Mouse (Mus musculus) Muller cell, postnatal 12 days (primary cell): ENCODE measurements around the gene Pik3ca.
A peak's percentile ranks its signal among the peaks of the same experiment; 100 is the strongest.
"Not testable (repeated sequence)": the region's sequence is repeated elsewhere in the genome, so short reads cannot be mapped to it uniquely, and the experiment has no call there.

Source experiments
- DNase-seq: peaks from one replicate; pipeline ENCODE4 v3.0.0-alpha.2; 2015; ENCODE audit errors: inconsistent ontology term

The Pik3ca gene

GRCm38 (mm10) chr3:32401591-32401990, 4.1 kb downstream of the Pik3ca start:
- DNase-seq, result no peak

DNA sequence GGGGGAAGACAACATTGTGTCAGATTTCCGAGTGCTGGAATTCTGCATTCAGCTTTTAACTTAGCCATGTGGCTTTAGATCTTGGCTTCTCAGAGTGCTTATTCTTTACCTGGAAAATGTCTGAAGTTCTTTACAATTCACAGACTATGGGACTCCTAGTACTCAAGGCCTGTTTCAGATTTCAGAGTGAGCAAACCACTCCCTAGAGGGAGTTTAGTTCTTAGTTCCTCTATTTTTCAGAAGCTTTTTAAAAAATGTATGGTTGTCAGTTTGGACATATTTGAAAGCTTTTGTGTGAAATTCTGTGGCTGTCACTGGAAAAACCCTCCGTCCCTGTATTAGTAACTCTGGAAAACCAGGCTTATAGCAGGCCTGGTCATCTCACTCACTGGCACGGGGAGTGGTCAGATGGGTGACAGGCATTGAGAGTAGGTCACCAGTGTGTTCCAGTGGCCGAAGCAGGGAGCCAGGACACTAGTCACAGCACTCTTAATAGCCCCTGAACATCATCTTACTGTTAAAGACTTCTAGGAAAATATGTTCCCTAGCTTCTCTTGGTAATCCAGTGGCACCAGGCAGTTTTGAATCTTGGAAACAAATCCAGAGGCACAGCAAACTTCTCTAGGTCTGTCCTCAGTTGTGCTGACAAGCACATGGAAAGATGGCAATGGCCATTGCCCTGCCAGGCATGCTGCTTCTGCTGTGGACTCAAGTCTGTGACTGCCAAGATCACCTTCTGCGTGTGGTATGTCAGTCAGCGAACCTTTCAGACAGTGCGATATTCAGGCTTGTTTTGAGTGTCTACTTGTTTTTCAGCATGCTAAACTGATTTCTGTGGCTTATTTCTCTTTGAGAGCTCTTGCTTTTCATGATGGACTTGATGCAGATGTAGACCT, 5.8 kb downstream of the Pik3ca start:
- no peak for DNase-seq

DNA sequence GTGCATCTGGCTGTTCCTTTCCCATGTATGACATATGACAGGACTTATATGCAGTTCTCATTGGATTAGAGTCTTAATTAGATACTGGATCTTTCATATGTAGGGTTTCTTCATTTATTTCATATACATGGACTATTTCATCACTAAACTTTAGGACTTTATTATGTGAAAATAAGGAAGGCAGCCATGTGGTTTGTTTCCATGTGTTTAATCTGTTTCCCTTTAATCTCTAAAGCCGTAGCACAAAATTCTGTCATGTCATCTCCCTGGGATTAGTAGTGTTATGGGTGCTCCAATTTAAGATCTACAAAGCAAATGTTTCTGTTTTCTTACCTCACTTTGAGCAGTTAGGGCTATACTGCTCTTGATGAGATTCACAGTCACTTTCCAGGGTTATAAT, 8.2 kb downstream of the Pik3ca start:
- no peak for DNase-seq

- DNase-seq, result no peak
Measured at GRCm38 (mm10) chr3:32406804-32407203, 9.3 kb downstream of the Pik3ca start.

DNA sequence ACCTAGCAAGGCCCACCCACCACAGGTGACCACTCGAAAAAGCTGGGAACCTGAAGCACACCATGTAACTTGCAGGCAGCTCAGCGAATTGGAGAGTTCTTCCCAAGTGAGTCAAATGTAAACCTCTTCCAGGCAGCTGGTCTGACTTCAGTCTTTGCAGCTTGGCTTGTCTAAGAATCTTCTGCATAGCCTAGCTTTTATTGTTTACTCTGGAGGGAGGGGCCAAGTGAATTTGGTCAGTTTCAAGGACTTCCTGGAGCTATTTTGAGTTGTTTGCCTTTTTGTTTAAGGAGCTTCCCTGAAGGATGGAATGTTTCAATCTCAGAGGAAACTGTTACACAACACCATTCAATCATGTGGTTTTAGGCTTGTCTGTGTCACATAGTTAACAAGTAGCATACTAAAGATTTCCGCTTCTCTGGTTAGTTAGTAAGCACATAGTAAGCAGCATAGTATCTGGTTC, 11.4 kb downstream of the Pik3ca start:
- no peak for DNase-seq

DNA sequence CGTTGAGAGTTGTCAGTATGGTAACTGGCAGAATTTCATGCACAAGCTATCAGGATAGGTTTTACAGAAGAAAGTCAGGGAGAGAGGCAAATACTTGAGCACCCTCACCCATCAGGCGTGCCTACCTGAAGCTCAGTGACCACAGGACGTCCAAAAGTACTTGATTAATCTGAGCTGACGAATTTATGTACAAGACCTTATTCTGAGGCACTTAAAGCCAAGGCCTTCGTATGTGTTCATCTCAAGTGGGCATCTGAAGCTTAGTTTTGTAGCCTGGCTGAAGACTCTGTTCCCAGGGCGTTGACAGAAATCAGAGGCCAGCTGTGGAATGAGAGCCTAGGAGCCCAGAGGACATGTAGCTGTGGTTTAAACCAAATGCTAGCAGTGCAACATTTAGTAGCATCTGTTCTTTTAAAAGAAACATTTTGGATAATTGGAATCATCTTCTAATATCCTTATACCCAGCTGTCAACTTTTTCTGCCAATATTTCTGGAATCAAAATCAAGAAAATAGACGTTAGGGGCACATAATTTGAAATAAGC, 15.1 kb downstream of the Pik3ca start:
- no peak for DNase-seq

GRCm38 (mm10) chr3:32414381-32414780, 16.9 kb downstream of the Pik3ca start:
- no peak for DNase-seq

DNA sequence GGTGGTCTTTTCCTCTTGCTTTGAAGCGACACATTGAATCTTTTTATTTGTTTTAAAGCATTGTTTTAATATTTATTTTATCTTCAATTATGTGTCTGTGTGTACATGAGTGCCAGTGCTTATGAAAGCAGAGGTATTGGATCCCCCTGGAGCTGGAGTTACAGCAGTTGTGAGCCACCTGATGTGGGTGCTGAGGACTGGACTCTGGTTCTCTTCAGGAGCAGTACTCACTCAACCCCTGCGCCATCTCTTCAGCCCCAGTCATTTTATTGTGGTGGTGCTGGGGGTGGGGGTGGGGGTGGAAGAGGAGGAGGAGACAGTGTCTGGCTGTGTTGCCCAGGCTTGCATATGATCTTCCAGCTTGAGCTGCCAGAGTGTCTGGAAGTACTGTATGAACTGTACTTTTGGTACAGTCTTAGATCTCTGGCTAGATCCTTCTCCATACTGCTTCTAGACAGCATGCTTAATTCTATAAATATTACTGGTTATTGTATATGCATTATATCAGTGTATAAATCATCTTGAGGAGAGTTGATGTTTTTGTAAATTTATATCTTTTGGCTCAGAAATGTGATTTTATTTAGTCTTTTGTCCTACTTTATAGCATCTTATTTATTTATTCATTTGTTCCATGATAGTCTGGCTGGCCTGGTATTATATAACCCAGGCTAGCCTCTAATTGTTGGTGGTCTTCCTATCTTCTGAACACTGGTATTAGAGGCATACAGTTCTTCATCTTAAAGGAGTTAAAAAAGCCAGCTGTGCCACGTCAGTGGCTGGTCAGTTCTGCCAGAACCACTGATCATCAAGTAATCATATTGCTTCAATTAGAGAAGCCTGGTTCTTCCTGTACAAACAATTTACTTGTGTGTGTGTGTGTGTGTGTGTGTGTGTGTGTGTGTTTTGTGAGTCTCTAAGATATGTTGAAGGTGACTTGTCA, 18.2 kb downstream of the Pik3ca start:
- DNase-seq, result no peak

DNA sequence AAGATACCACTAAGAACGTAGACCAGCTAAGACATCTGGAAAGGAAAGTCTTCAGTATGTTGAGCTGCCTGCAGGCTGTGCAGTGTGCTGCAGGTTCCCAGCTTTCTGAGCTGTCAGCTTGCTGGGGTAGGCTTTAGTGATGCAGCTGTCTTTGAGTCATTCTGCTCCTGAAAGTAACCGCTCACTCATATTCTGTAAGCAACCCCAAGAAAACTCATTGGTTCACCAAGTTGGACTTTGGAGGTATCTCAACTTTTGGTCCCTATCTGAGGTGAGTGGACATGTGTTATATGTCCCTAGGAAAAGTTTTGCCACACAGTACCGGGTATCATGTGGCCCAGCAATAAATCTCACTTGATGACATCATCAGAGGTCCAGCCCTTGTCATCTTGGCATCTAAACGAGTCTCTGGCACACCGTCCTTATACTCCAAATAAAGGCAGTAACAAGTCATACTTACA, 20.3 kb downstream of the Pik3ca start:
- DNase-seq, result no peak

DNA sequence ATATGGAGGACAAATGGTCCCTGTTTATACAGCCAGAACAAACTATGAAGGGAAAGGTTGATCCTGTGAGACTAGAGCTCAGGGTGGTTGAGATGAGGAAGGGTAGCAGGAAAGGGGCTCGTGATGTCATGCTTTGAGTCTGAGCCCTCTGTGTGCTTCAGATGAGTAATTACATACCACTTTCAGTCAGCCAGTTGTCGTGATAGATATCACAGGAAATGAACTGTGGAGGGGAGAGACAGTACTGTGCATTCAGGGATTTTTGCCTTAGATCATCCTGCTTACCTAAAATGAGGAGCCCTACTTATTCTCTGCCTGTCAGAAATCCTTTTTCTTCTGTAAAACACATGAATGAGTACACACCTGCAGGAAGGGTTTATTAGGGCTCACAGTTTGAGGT, 22.4 kb downstream of the Pik3ca start:
- DNase-seq, result no peak

GRCm38 (mm10) chr3:32421115-32422054, 23.9 kb downstream of the Pik3ca start:
- DNase-seq, result peak; percentile 43

DNA sequence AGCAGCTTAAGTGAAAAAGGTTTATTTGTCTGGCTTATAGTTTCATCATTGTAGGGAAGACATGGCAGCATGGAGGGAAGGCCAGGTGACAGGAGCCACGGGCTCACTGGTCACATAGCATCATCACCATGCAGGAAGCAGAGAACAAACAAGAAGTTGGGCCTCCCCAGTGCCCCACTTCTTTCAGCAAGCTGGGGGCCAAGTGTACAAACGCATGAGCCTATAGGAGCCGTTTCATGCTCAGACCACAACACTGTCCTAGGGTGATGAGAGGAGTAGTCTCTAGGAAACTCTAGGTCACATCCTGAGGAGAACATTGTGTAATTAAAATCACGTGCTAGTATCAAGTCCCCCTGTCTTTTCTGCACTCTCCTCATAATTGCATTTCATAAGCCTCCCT, 30.2 kb downstream of the Pik3ca start:
- no peak for DNase-seq

DNA sequence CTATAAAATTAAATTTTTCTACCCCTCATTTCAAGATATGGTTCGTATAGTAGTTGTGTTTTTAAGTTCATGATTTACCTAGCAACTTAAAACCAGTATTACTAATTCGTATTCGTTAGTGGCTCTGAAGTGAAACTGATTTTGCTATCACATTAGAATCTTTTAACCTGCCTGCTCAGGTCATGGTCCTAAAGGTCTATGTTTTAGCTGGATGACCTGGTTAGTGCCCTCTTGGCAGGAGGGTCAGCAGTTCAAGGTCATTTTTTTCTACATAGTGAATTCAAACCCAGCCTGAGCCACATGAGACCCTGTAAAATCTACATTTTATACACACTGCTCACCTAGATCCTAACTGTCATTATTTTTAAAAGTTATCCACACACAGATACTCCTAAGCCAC, 30.9 kb downstream of the Pik3ca start:
- no peak for DNase-seq

- DNase-seq, result no peak
Measured at GRCm38 (mm10) chr3:32428921-32429320, 31.4 kb downstream of the Pik3ca start.

GRCm38 (mm10) chr3:32429351-32429750, 31.9 kb downstream of the Pik3ca start:
- DNase-seq, result not testable (repeated sequence)

- no peak for DNase-seq
Measured at GRCm38 (mm10) chr3:32430394-32430793, 32.9 kb downstream of the Pik3ca start.

DNA sequence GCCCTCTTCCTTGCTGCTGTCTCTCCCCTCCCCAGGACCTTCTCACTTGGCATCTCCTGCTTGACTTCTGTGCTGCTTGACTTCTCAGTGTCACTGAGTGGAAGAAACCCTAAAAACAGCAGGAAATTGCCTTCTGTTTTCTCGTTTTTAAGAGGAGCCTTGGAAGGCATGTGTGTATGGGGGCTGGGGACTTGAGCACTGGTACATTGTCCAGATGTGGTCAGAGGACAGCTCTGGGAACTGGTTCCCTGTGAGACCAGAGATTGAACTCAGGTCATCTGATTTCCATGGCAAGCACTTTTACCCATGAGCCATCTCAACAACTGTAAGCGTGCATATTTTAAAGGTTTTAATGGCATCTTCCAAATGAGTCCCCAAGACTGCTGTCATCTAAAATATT, 36.5 kb downstream of the Pik3ca start:
- no peak for DNase-seq

- DNase-seq, result no peak
Measured at GRCm38 (mm10) chr3:32436101-32436500, 38.6 kb downstream of the Pik3ca start.

- DNase-seq, result no peak
Measured at GRCm38 (mm10) chr3:32437297-32437696, 39.8 kb downstream of the Pik3ca start.

GRCm38 (mm10) chr3:32437820-32438219, 40.3 kb downstream of the Pik3ca start:
- DNase-seq, result no peak

DNA sequence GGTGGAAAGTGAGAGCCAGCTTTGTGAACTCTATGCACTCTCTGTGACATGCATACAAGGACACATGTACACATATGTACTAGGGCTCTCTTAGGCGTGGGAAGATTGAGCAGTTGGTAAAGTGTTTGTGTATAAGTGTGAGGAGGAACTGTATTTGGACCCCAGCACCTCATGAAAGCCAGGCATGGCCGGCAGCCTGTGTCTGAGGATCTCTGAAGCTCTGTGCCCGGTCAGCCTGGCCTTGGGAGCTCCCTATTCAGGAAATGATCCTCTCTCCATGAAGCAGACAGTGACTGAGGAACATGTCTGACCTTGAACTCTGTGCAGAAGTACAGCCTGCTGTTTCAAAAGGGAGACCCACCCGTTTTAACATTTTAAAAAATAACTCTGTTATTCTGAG, 41.2 kb downstream of the Pik3ca start:
- DNase-seq, result no peak
